Mouse (Mus musculus) liver, adult 2 months (tissue): Measurements from ENCODE around the gene Shank2.

ENCODE experiments used
- CTCF ChIP-seq: fragments of 200-500 bp; IDR thresholded peaks from 2 replicates; pipeline ENCODE4 v1.5.1; 2011; ENCODE audit warnings: low read depth, low read length, control low read depth
- POLR2A ChIP-seq: fragments of 200-500 bp; IDR thresholded peaks from 2 replicates; pipeline ENCODE4 v1.6.1; 2011; ENCODE audit warnings: low read length, control low read depth; ENCODE audit not compliant: insufficient read depth; ENCODE audit errors: extremely low read depth

DNA sequence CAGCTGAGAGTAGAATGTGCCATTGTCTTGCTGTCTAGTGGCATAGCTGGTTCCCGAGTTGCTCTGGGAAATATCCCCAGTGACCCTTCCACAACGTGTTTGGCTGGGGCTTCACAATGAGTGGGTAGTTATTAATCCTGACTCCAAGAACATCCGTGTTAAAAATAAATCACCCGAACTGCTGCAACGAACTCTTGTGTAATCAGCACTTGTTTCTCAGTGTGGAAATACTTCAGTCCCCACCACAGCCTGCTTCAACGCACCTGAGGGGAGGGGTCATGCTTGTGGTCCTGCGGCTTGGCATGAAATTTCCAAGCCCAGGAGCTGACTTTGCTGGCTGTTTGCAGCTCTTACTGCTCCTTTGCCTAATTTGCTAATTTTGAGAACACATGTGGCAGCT is 35.1 kb upstream of the Shank2 start:
- no peak for TF ChIP-seq POLR2A
- no peak for TF ChIP-seq CTCF
